Mouse (Mus musculus) intestine, embryonic 14.5 days (tissue): Measurements from ENCODE around the gene Prkce. TPM values are rescaled to one million over a fixed set of nuclear protein-coding genes. Genes with fewer than 3 reads are reported as not detected.
A peak's percentile ranks its signal among the peaks of the same experiment; 100 is the strongest.

Experiments used
- ATAC-seq: fragments of 200-750 bp; cut with Nextera tagmentation; replicated peaks from 2 replicates; pipeline ENCODE4 v1.8.0; 2017; ENCODE audit warnings: low read depth, moderate number of reproducible peaks, moderate TSS enrichment, moderate library complexity; ENCODE audit not compliant: low FRiP score, low TSS enrichment
- DNase-seq: peaks from one replicate; pipeline ENCODE4 v3.0.0-alpha.2; 2018; ENCODE audit warnings: low spot score
- H3K27ac ChIP-seq: fragments of 300-500 bp; sonication (generic); 2 replicates; pipeline ENCODE4 v1.5.1; 2014; ENCODE audit warnings: low read depth, mild to moderate bottlenecking, control low read depth
- H3K27me3 ChIP-seq: fragments of 300-500 bp; sonication (generic); replicated peaks from 2 replicates; pipeline ENCODE4 v1.6.1; 2014; ENCODE audit warnings: low read length, control low read depth; ENCODE audit not compliant: control insufficient read depth, insufficient read depth
- H3K36me3 ChIP-seq: fragments of 300-500 bp; sonication (generic); 2 replicates; pipeline ENCODE4 v1.6.1; 2014; ENCODE audit warnings: low read length, control low read depth; ENCODE audit not compliant: control insufficient read depth, insufficient read depth
- H3K4me1 ChIP-seq: fragments of 300-500 bp; sonication (generic); replicated peaks from 2 replicates; pipeline ENCODE4 v1.6.1; 2014; ENCODE audit warnings: low read length, control low read depth, mixed read lengths; ENCODE audit not compliant: control insufficient read depth, insufficient read depth
- H3K4me2 ChIP-seq: fragments of 300-500 bp; sonication (generic); 2 replicates; pipeline ENCODE4 v1.6.1; 2014; ENCODE audit warnings: low read length
- H3K4me3 ChIP-seq: fragments of 300-500 bp; sonication (generic); 2 replicates; pipeline ENCODE4 v1.5.1; 2014; ENCODE audit warnings: low read depth, low read length, control low read depth, mixed read lengths
- H3K9ac ChIP-seq: fragments of 300-500 bp; sonication (generic); 2 replicates; pipeline ENCODE4 v1.6.1; 2014; ENCODE audit warnings: mild to moderate bottlenecking, low read length
- H3K9me3 ChIP-seq: fragments of 300-500 bp; sonication (generic); 2 replicates; pipeline ENCODE4 v1.6.1; 2016; ENCODE audit warnings: low read length, control low read depth; ENCODE audit not compliant: control insufficient read depth
- WGBS: fragments of 180-500 bp; shearing (Covaris S2); extraction: QIAGEN DNeasy Blood & Tissue Kit; methylation state at CpG from one replicate; pipeline ENCODE4 v1.1.7; 2014; 5-methylcytosine and 5-hydroxymethylcytosine counted together
- polyA plus RNA-seq: library from polyadenylated mRNA; unstranded; fragments of >200 nt; fragmentation: Nextera tagmentation; extraction: Ambion mirVana; gene quantifications from 2 replicates; pipeline ENCODE4 v1.2.1, GENCODE M21; 2014

The Prkce gene
- polyA plus RNA-seq, 1 experiment from 2014 or later, result 7.5 TPM

- DNase-seq (no peak), ATAC-seq (no peak)
- Histone ChIP-seq H3K9me3 (no peaks in the 10 kb centered on the region), H3K36me3 (no peaks in the 10 kb centered on the region), H3K4me2 (no peak overlapping the region), H3K4me3 (no peak overlapping the region), H3K9ac (no peak overlapping the region), H3K4me1 (peaks cover 7% of the 10 kb centered on the region; the same call in 1 of the 2 replicates), H3K27me3 (no peaks in the 10 kb centered on the region), H3K27ac (no peak overlapping the region)
- 95% methylated on average over 11 of the region's 11 CpGs for WGBS
These were observed 266.2 kb downstream of the Prkce start for GRCm38 (mm10) chr17:86433813-86434212.

GRCm38 (mm10) chr17:86434781-86435180 lies 267.2 kb downstream of the Prkce start:
- H3K27me3 ChIP-seq, result no peaks in the 10 kb centered on the region
- H3K4me1 ChIP-seq, result peaks cover 7% of the 10 kb centered on the region; the same call in 1 of the 2 replicates
- ATAC-seq (no peak), DNase-seq (no peak)
- no peak overlapping the region for H3K27ac ChIP-seq
- no peaks in the 10 kb centered on the region for H3K36me3 ChIP-seq
- H3K4me2 ChIP-seq, result no peak overlapping the region
- H3K4me3 ChIP-seq, result no peak overlapping the region
- no peak overlapping the region for H3K9ac ChIP-seq
- no peaks in the 10 kb centered on the region for H3K9me3 ChIP-seq
- 79% methylated on average over 2 of the region's 2 CpGs for WGBS

GRCm38 (mm10) chr17:86435570-86435969 lies 268.0 kb downstream of the Prkce start:
- H3K4me1 ChIP-seq, result peaks cover 7% of the 10 kb centered on the region; the same call in 1 of the 2 replicates
- no peak overlapping the region for H3K4me2 ChIP-seq
- DNase-seq (no peak), ATAC-seq (no peak)
- no peak overlapping the region for H3K9ac ChIP-seq
- H3K27me3 ChIP-seq, result no peaks in the 10 kb centered on the region
- WGBS, result 91% methylated on average over 1 of the region's 1 CpGs
- no peaks in the 10 kb centered on the region for H3K9me3 ChIP-seq
- no peak overlapping the region for H3K27ac ChIP-seq
- H3K36me3 ChIP-seq, result no peaks in the 10 kb centered on the region
- H3K4me3 ChIP-seq, result no peak overlapping the region

- 94% methylated on average over 2 of the region's 2 CpGs for WGBS
These were observed 268.4 kb downstream of the Prkce start for GRCm38 (mm10) chr17:86435984-86436383.

GRCm38 (mm10) chr17:86436583-86437370 lies 269.2 kb downstream of the Prkce start:
- Histone ChIP-seq H3K4me2 (no peak overlapping the region), H3K27ac (no peak overlapping the region), H3K9ac (no peak overlapping the region), H3K9me3 (no peaks in the 10 kb centered on the region), H3K4me3 (no peak overlapping the region), H3K27me3 (no peaks in the 10 kb centered on the region), H3K4me1 (peaks cover 7% of the 10 kb centered on the region; the same call in 1 of the 2 replicates), H3K36me3 (no peaks in the 10 kb centered on the region)
- ATAC-seq (no peak), DNase-seq (no peak)
- 92% methylated on average over 12 of the region's 12 CpGs for WGBS

More at GRCm38 (mm10) chr17:86435984-86436383, 268.4 kb downstream of the Prkce start:
- Histone ChIP-seq H3K27me3 (no peaks in the 10 kb centered on the region), H3K4me2 (no peak overlapping the region), H3K36me3 (no peaks in the 10 kb centered on the region), H3K9ac (no peak overlapping the region), H3K4me3 (no peak overlapping the region), H3K4me1 (peaks cover 7% of the 10 kb centered on the region; the same call in 1 of the 2 replicates), H3K9me3 (no peaks in the 10 kb centered on the region), H3K27ac (no peak overlapping the region)
- ATAC-seq, result no peak
- no peak for DNase-seq

GRCm38 (mm10) chr17:86437516-86438277 lies 270.1 kb downstream of the Prkce start:
- H3K9ac ChIP-seq, result no peak overlapping the region
- no peaks in the 10 kb centered on the region for H3K27me3 ChIP-seq
- no peaks in the 10 kb centered on the region for H3K9me3 ChIP-seq
- H3K4me2 ChIP-seq, result no peak overlapping the region
- ATAC-seq (no peak), DNase-seq (no peak)
- 70% methylated on average over 20 of the region's 20 CpGs for WGBS
- no peaks in the 10 kb centered on the region for H3K36me3 ChIP-seq
- peaks cover 7% of the 10 kb centered on the region; the same call in 1 of the 2 replicates for H3K4me1 ChIP-seq
- no peak overlapping the region for H3K27ac ChIP-seq
- no peak overlapping the region for H3K4me3 ChIP-seq

- Histone ChIP-seq H3K4me1 (peaks cover 7% of the 10 kb centered on the region; the same call in 1 of the 2 replicates), H3K27ac (no peak overlapping the region), H3K27me3 (no peaks in the 10 kb centered on the region), H3K4me2 (no peak overlapping the region), H3K9me3 (no peaks in the 10 kb centered on the region), H3K9ac (no peak overlapping the region), H3K36me3 (no peaks in the 10 kb centered on the region), H3K4me3 (no peak overlapping the region)
- ATAC-seq (no peak), DNase-seq (no peak)
- 81% methylated on average over 3 of the region's 3 CpGs for WGBS
These were observed 270.7 kb downstream of the Prkce start for GRCm38 (mm10) chr17:86438278-86438661.

GRCm38 (mm10) chr17:86438763-86439162 lies 271.2 kb downstream of the Prkce start:
- H3K9ac ChIP-seq, result no peak overlapping the region
- H3K27ac ChIP-seq, result no peak overlapping the region
- H3K9me3 ChIP-seq, result no peaks in the 10 kb centered on the region
- ATAC-seq (0 out of 2 replicates have a peak, but pooled peaks have one; percentile 23), DNase-seq (no peak)
- no peaks in the 10 kb centered on the region for H3K36me3 ChIP-seq
- H3K4me3 ChIP-seq, result no peak overlapping the region
- H3K4me2 ChIP-seq, result no peak overlapping the region
- H3K27me3 ChIP-seq, result no peaks in the 10 kb centered on the region
- 76% methylated on average over 5 of the region's 5 CpGs for WGBS
- H3K4me1 ChIP-seq, result peaks cover 7% of the 10 kb centered on the region; the same call in 1 of the 2 replicates
